Mouse (Mus musculus): Measurements from ENCODE around the gene Tbcc.

DNA sequence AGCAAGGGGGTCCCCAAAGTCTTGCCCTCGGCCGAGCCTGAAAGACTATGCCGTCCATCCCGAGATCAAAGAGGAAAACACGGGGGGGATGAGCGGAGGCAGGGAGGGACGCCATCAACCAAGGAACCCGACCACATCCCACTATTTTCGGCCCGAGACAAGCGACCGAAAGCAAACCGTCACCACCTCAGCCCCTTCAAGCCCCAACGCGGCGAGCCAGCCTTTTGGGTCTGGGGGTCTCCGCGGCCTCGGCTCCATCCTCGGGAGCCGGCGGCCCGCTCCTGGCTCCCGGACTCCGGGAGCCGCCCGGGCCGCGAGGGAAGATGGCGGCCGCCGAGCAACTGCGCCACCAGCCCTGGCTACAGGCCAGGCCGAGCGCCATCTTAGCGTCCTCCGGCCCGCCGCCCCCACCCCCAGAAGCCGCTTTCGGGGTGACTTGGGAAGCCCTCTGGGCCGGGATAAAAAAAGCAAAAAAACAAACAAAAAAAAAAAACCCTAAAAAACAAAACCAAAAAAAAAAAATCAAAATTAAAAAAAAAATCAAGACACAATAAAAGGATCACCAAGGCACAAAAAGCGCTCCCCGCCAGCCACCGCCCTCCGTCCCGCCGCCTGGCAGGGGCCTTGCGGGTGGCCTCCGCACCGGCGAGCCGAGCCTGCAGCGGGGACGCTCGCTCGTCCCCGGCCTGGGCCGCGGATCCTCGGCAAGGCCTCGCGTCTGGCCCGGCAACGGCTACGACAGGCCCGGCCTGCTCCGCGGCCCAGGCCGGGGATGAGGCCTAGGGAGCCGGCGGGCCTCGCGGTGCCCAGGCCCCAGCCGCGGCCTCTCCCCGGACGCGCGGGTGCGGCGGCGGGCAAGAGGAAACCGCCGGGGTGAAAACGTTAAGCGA lies 33.8 kb upstream of the Tbcc start:
- TF ChIP-seq CTCF (IDR thresholded peaks at IDR 0.05; ENCODE audit: extremely low read depth, insufficient read depth, low read length): no peak
- TF ChIP-seq POLR2A (IDR thresholded peaks at IDR 0.05; ENCODE audit: extremely low read depth, insufficient read depth, low read length): no peak

Data from cortical plate, adult 2 months (tissue).